Mouse (Mus musculus) neural tube, embryonic 12.5 days (tissue): ENCODE measurements around the gene Rnf187. TPM values are rescaled to one million over a fixed set of nuclear protein-coding genes. Genes with fewer than 3 reads are reported as not detected.
"Not testable (repeated sequence)": the region's sequence is repeated elsewhere in the genome, so short reads cannot be mapped to it uniquely, and the experiment has no call there.

Experiments
- ATAC-seq: fragments of 200-750 bp; cut with Nextera tagmentation; 2 replicates; pipeline ENCODE4 v1.8.0; 2017; ENCODE audit warnings: low read depth, mild to moderate bottlenecking, moderate TSS enrichment, moderate library complexity; ENCODE audit not compliant: low FRiP score
- H3K27ac ChIP-seq: fragments of 300-500 bp; sonication (generic); 2 replicates; pipeline ENCODE4 v1.5.1; 2016
- H3K27me3 ChIP-seq: fragments of 300-500 bp; sonication (generic); replicated peaks from 2 replicates; pipeline ENCODE4 v1.6.1; 2016; ENCODE audit warnings: mild to moderate bottlenecking
- H3K36me3 ChIP-seq: fragments of 300-500 bp; sonication (generic); 2 replicates; pipeline ENCODE4 v1.6.1; 2016; ENCODE audit warnings: mild to moderate bottlenecking
- H3K4me1 ChIP-seq: fragments of 300-500 bp; sonication (generic); 2 replicates; pipeline ENCODE4 v1.6.1; 2016
- H3K4me2 ChIP-seq: fragments of 300-500 bp; sonication (generic); replicated peaks from 2 replicates; pipeline ENCODE4 v1.6.1; 2016; ENCODE audit warnings: mild to moderate bottlenecking
- H3K4me3 ChIP-seq: fragments of 300-500 bp; sonication (generic); 2 replicates; pipeline ENCODE4 v1.5.1; 2016
- H3K9ac ChIP-seq: fragments of 300-500 bp; sonication (generic); 2 replicates; pipeline ENCODE4 v1.6.1; 2016; ENCODE audit warnings: mild to moderate bottlenecking
- H3K9me3 ChIP-seq: fragments of 300-500 bp; sonication (generic); 2 replicates; pipeline ENCODE4 v1.6.1; 2016; ENCODE audit warnings: mild to moderate bottlenecking
- WGBS: fragments of 180-500 bp; shearing (Covaris S2); methylation state at CpG from one replicate; pipeline ENCODE4 v1.1.7; 2016; 5-methylcytosine and 5-hydroxymethylcytosine counted together
- polyA plus RNA-seq: library from polyadenylated mRNA; unstranded; fragments of >200 nt; fragmentation: Nextera tagmentation; extraction: Ambion mirVana; gene quantifications from 2 replicates; pipeline ENCODE4 v1.2.1, GENCODE M21; 2016

Rnf187 gene
- polyA plus RNA-seq, 1 experiment from 2014 or later, result 594 TPM

DNA sequence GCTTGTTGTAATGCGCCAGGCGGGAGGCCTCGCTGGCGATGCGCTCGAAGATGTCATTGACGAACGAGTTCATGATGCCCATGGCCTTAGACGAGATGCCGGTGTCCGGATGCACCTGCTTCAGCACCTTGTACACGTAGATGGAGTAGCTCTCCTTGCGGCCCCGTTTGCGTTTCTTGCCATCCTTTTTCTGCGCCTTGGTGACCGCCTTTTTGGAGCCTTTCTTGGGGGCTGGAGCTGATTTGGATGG is 15.4 kb upstream of the Rnf187 start:
- H3K9ac ChIP-seq, result peak overlapping the region; percentile 85
- not testable (repeated sequence) for H3K36me3 ChIP-seq, H3K9me3 ChIP-seq, H3K27me3 ChIP-seq
- peaks cover 26% of the 10 kb centered on the region for H3K4me1 ChIP-seq
- H3K4me2 ChIP-seq, result peak overlapping the region; percentile 91
- under 1% methylated on average over 17 of the region's 17 CpGs for WGBS
- peak overlapping the region; percentile 71 for H3K4me3 ChIP-seq
- peak overlapping the region; percentile 98 for H3K27ac ChIP-seq
- ATAC-seq, result peak; percentile 30; the same call in 1 of the 2 replicates

DNA sequence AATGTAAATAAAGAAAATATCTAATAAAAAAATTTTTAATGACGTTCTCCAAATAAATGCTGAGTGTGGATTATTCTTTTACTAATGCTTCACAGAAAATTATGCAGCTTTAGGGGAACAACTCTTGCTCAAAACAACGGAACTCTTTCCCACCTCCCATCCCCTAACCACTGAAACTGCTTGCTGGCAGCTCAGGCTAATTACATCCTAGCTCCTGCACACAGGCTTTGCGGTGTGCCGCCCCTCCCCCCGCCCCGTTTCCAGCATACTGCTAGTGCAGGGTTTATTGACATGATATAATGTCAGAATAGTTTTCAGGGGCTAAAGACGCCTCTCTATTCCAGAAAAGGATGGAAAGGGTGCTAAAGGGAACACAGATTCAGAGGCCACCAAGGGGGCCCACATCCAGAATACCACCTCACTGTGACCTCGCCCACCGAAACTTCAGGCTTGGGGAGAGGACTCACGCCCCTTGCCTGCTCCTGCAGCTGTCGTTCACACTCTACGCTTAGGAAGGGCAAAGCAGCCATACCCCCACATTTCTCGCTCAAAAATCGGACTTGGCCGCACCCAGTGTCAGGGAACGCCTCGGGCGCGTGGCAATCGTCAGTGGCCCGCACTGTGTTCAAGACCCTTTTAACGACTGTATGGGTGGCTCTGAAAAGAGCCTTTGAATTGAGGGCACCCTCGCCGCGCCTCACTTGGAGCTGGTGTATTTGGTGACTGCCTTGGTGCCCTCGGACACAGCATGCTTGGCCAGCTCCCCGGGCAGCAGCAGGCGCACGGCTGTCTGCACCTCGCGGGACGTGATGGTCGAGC is 14.8 kb upstream of the Rnf187 start:
- H3K27me3 ChIP-seq, result no peaks in the 10 kb centered on the region
- peak overlapping the region; percentile 85 for H3K9ac ChIP-seq
- H3K36me3 ChIP-seq, result peaks cover 10% of the 10 kb centered on the region; the same call in 1 of the 2 replicates
- ATAC-seq, result peak; percentile 8
- peak overlapping the region; percentile 98 for H3K27ac ChIP-seq
- peaks cover 26% of the 10 kb centered on the region for H3K4me1 ChIP-seq
- peak overlapping the region; percentile 71 for H3K4me3 ChIP-seq
- H3K4me2 ChIP-seq, result peak overlapping the region; percentile 91
- WGBS, result under 1% methylated on average over 33 of the region's 33 CpGs
- H3K9me3 ChIP-seq, result no peaks in the 10 kb centered on the region

DNA sequence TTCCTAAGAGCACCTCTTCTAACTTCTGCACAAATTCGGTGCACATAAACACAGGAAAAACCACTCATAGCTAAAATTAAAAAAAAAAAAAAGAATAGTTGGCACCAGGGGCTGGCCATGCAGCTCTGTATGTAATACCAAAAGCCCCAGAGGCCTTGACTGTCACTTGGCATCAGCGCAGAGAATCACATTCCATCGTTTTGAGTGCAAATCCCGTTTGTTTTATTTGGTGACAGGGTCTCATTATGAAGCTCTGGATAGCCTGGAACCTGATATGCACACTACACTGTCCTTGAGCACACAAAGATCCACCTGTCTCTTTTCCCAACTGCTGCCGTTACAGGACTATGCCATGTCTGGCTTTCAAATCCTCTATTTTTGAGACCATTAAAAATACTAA is 12.5 kb upstream of the Rnf187 start:
- Histone ChIP-seq H3K36me3 (no peaks in the 10 kb centered on the region), H3K4me1 (peaks cover 11% of the 10 kb centered on the region), H3K9ac (0 out of 2 replicates have a peak overlapping the region, but pooled peaks have one; percentile 70), H3K27me3 (no peaks in the 10 kb centered on the region), H3K9me3 (no peaks in the 10 kb centered on the region), H3K4me3 (no peak overlapping the region), H3K27ac (no peak overlapping the region), H3K4me2 (peak overlapping the region; percentile 66)
- WGBS, result 80% methylated on average over 5 of the region's 5 CpGs
- no peak for ATAC-seq

DNA sequence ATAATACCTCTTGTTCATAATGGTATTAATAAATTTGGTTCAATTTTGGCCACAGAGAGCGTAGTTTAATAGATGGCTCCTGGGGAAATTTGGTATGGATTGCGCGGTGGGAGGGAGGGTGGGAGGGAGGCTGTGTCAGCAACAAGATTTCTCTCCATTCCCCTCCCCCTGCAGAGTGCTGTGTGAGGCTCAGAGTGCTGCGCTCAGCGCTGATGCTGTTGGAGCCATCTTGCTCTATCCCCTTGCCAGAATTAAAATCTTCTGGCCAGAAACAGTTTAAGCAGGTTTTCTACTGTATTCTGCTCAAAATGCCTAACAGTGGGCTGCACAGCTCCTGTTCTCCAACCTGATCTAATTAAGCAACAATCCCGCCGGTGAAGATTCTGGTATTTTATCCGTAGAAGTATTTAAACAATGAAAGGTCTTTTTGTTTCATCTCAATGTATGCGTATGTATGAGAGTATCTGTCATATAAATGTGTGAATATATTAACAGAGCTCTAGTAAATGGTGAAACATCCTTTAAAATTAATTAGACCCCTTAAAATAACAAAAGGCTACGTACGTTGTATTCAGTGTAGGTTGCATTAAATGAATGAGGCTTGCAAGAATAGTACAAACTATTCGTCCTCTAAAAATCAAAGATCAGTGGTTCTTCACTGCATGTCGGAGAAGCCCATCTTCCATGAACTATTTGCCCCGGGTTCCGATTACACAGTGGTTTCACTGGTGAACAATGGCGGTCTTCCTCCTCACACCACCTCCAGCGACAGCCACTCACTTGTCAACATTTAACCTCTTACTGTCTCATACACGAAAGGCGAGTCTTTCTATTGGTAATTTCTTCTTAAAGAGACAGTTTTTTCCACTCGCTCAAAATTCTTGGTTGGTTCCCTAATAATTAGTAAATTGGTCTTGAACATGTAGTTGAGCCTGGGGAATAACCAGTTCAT is 11.0 kb upstream of the Rnf187 start:
- Histone ChIP-seq H3K4me2 (peak overlapping the region; percentile 66), H3K36me3 (no peaks in the 10 kb centered on the region), H3K27me3 (no peaks in the 10 kb centered on the region), H3K9ac (peak overlapping the region; percentile 70), H3K27ac (peak overlapping the region; percentile 92), H3K4me1 (peaks cover 10% of the 10 kb centered on the region), H3K9me3 (no peaks in the 10 kb centered on the region), H3K4me3 (peak overlapping the region; percentile 46)
- WGBS, result 3% methylated on average over 20 of the region's 20 CpGs
- ATAC-seq, result peak; percentile 45

DNA sequence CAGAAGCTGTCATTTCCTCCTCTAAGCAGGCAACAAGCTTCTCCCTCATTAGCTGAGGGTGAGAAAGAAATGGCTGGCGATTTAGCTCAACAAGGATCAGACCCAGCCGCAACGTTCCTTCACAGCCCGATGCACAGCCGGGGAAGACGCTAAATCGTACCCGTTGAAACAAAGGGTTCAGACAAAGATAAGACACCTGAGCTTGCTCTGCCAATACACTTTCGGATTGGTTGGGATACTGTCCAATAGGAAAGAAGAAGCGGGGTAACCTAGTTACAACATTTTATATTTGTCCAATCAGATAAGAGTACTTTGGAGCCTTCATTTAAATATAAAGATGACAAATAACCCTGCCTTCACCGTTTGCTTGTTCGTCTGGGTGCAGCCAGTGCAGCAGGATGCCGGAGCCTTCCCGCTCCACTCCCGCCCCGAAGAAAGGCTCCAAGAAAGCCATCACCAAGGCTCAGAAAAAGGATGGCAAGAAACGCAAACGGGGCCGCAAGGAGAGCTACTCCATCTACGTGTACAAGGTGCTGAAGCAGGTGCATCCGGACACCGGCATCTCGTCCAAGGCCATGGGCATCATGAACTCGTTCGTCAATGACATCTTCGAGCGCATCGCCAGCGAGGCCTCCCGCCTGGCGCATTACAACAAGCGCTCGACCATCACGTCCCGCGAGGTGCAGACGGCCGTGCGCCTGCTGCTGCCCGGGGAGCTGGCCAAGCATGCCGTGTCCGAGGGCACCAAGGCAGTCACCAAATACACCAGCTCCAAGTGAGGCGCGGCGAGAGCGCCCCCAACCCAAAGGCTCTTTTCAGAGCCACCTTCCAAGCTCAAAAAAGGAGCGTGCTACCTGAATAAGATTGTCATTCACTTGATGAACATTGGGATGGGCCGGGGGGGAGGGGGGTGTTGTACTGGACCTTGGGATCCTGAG is 10.1 kb upstream of the Rnf187 start, which contains the start of gene Hist3h2ba:
Gene Hist3h2ba, plus strand, starts transcription at position 379 of the 938 bp plus-strand sequence.
- Histone ChIP-seq H3K4me1 (peaks cover 12% of the 10 kb centered on the region), H3K4me3 (peak within 1 kb of the TSS; percentile 46), H3K4me2 (peak within 1 kb of the TSS; percentile 66), H3K27me3 (no peaks in the 10 kb centered on the region), H3K9ac (peak within 1 kb of the TSS; percentile 70), H3K9me3 (no peaks in the 10 kb centered on the region), H3K36me3 (no peaks in the 10 kb centered on the region), H3K27ac (peak within 1 kb of the TSS; percentile 92)
- ATAC-seq, result peak; percentile 91
- under 1% methylated on average over 48 of the region's 48 CpGs for WGBS

DNA sequence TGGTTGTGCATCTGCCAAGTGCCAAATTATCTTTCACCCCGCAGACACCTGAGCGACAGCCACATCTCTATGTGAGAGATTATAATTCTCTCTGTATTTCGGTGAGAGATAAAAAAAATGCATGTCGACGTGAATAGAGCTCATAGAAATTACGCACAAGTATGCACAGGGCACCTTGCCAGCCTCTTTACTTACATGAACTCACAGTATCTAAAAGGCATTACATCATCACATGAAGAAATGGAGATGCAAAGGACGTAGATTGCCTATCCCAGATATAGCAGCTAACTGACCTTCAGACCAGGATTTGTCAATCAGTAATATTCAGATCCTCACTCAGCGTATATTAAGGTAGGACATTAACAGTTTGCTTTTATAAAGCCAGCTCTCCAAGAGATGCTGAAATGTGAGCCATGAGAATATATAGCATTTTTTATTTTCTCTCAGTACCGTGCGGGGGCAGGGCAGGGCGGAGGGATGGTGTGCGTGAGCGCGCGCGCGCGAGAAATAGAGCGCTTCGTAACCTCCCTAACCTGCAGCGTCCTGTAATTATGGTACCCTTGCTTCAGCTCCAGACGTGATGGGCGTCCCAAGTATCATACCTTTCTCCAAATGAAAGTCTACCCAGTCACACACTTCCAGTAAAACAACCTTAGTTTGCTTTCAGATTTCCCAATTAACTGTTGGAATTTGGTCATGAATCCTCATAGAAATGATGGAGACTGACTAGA is 9.2 kb upstream of the Rnf187 start:
- H3K36me3 ChIP-seq, result no peaks in the 10 kb centered on the region
- peak; percentile 70 for ATAC-seq
- peak overlapping the region; percentile 63 for H3K9ac ChIP-seq
- H3K4me3 ChIP-seq, result peak overlapping the region; percentile 38
- WGBS, result 19% methylated on average over 23 of the region's 23 CpGs
- H3K4me2 ChIP-seq, result peak overlapping the region; percentile 66
- H3K27ac ChIP-seq, result peak overlapping the region; percentile 83
- H3K4me1 ChIP-seq, result peaks cover 14% of the 10 kb centered on the region
- no peaks in the 10 kb centered on the region for H3K27me3 ChIP-seq
- H3K9me3 ChIP-seq, result no peaks in the 10 kb centered on the region

DNA sequence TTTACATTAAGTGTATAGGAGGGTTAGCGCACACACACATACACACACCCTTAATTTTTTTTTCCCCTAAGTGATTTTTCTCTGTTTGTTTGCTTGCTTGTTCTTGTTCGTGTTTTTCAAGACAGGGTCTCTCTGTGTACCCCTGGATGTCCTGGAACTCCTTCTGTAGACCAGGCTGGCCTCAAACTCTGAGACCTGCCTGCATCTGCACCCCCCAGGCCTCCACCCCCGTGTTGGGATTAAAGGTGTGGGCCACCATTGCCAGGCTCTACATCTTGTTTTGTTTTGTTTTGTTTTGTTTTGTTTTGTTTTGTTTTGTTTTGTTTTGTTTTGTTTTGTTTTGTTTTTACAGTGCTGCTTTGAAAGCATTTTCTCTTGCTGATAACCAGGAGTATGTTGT is 8.6 kb upstream of the Rnf187 start:
- peak overlapping the region; percentile 66 for H3K4me2 ChIP-seq
- H3K36me3 ChIP-seq, result no peaks in the 10 kb centered on the region
- no peaks in the 10 kb centered on the region for H3K9me3 ChIP-seq
- no peak for ATAC-seq
- H3K27ac ChIP-seq, result peak overlapping the region; percentile 83; the same call in 1 of the 2 replicates
- peaks cover 11% of the 10 kb centered on the region for H3K4me1 ChIP-seq
- H3K9ac ChIP-seq, result 0 out of 2 replicates have a peak overlapping the region, but pooled peaks have one; percentile 63
- 84% methylated on average over 3 of the region's 3 CpGs for WGBS
- H3K4me3 ChIP-seq, result 0 out of 2 replicates have a peak overlapping the region, but pooled peaks have one; percentile 38
- no peaks in the 10 kb centered on the region for H3K27me3 ChIP-seq

DNA sequence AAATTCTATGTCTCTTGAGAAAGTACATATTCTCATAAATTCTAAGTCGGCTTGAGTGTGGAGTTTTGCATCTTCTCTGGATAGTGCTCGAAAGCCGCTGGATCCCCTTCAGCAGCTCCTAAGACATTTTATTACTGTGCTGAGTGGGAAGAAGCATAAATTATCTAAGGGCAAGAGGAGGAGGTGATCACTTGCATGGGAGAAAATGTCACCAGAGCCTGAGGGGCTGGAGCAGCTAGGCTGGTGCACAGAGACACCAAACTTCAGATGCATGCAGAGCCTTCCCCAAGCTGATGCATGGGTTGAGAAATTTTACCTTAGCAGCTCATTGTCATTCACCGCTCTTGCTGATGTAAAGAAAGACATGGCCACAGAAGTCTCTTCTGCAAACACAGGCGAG is 5.4 kb upstream of the Rnf187 start:
- Histone ChIP-seq H3K9me3 (no peaks in the 10 kb centered on the region), H3K9ac (no peak overlapping the region), H3K27ac (no peak overlapping the region), H3K4me1 (peaks cover 5% of the 10 kb centered on the region; the same call in 1 of the 2 replicates), H3K36me3 (no peaks in the 10 kb centered on the region), H3K4me3 (no peak overlapping the region), H3K27me3 (no peaks in the 10 kb centered on the region), H3K4me2 (no peak overlapping the region)
- no peak for ATAC-seq
- WGBS, result 64% methylated on average over 5 of the region's 5 CpGs

DNA sequence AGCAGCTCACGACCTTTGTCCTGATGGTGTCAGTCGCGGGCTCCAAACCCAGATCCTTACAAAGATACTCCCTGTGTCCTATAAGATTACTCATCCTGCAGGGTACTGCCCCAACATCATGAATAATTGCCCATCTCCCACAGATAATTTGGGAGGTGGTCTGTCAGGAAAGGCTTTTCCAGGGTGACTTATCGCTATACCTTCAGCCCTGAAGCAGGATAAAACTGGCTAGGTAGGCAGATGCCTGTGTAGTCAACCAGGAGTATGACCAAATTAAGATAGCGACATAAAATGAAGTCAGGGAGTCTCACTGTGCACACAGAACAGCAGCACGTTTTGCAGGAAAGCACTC is 348 bp upstream of the Rnf187 start:
- Histone ChIP-seq H3K9me3 (no peaks in the 10 kb centered on the region), H3K27me3 (no peaks in the 10 kb centered on the region), H3K36me3 (peaks cover 26% of the 10 kb centered on the region), H3K27ac (peak overlapping the region; percentile 23; the same call in 1 of the 2 replicates), H3K4me1 (peaks cover 18% of the 10 kb centered on the region), H3K9ac (peak overlapping the region; percentile 99; the same call in 1 of the 2 replicates), H3K4me2 (peak overlapping the region; percentile 87), H3K4me3 (peak overlapping the region; percentile 78)
- 21% methylated on average over 6 of the region's 6 CpGs for WGBS
- ATAC-seq, result no peak

DNA sequence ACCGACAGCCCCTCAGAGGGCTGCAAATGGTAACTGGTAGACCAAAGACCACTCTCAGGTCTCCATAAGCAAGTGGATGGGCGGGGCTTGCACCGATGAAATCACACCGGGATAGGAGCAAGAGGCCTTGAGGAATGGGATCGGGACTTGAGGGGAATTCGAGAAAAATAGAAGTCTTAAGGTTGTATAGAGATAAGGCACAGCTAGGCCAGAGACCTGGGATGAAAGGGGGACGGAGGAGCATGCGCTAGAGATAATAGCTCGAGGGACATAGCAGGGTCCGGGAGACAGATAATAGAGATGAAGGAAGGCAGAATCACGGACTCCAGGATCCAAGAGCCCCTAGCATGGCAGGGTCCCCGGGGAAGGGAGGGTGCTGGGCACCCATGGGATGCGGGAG is 807 bp downstream of the Rnf187 start:
- 1% methylated on average over 13 of the region's 13 CpGs for WGBS
- H3K36me3 ChIP-seq, result peaks cover 37% of the 10 kb centered on the region
- peaks cover 13% of the 10 kb centered on the region for H3K4me1 ChIP-seq
- peak overlapping the region; percentile 78 for H3K4me3 ChIP-seq
- no peaks in the 10 kb centered on the region for H3K27me3 ChIP-seq
- ATAC-seq, result peak; percentile 35; the same call in 1 of the 2 replicates
- H3K9me3 ChIP-seq, result no peaks in the 10 kb centered on the region
- H3K9ac ChIP-seq, result peak overlapping the region; percentile 99
- peak overlapping the region; percentile 87 for H3K4me2 ChIP-seq
- H3K27ac ChIP-seq, result peak overlapping the region; percentile 89

DNA sequence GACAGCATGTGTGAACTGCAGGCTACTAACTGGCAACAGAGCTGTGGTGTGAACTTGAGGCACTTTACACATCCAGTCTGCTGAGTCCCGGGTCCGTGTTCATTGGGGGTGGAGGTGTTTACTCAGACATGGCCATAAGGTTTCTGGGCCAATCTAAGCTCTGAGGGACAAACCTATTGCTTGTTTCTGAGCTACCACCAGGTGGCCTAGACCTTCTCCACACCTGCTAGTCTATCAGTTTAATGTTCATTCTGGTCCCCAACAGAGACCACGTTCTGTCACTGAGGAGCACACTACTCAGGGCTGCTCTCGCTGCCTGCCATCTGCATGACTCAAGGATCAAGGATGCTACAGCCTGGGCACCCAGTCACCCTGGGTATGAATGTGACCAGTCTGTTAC is 7.1 kb downstream of the Rnf187 start:
- Histone ChIP-seq H3K9ac (no peak overlapping the region), H3K4me1 (peaks cover under 1% of the 10 kb centered on the region; the same call in 1 of the 2 replicates), H3K9me3 (no peaks in the 10 kb centered on the region), H3K4me3 (no peak overlapping the region), H3K4me2 (no peak overlapping the region), H3K27me3 (no peaks in the 10 kb centered on the region), H3K36me3 (peaks cover 52% of the 10 kb centered on the region), H3K27ac (no peak overlapping the region)
- WGBS, result 79% methylated on average over 4 of the region's 4 CpGs
- ATAC-seq, result no peak
